15 mouse cellular contexts compared by ENCODE assay signal in genomic region chr7:96445771-96446170, GRCm38 (mm10).
A peak's percentile ranks its signal among the peaks of the same experiment; 100 is the strongest.
DNase-seq lines count a peak whose midpoint lies in the region.
"Had no signal": no experiment of that assay in that cellular context is flagged by ENCODE, and none has a peak within 500 bp of the region (broad histone marks: within the 10 kb centered on the region; RNA-seq: fewer than 3 reads in every experiment).

No protein-coding gene starts in this region.

- intact Hi-C loops in left cerebral cortex, postnatal 25 days (cut with DNase I), result loop anchor here (5.0 kb wide), 1 partner anchor 38 kb away; no protein-coding TSS in a partner anchor

- peak; percentile 18 for DNase-seq in layer of hippocampus, adult 11-12 months (ENCODE audit: low spot score)
- DNase-seq in layer of hippocampus, postnatal 10 days (ENCODE audit: low spot score in 2 of 2), result no peak
- DNase-seq in left cerebral cortex, postnatal 25 days (ENCODE audit: low spot score in 2 of 2), result peak; percentile 39 to 76
- no peak for DNase-seq in left cerebral cortex, adult 11 months (ENCODE audit: low spot score)
- peak; percentile 41 to 59 for DNase-seq in right cerebral cortex, adult 2 months (ENCODE audit: low spot score in 2 of 2)
- no peak for DNase-seq in right cerebral cortex, postnatal 10 days (ENCODE audit: low spot score in 2 of 2)
- no peak for DNase-seq in adrenal gland, postnatal 36 days
- DNase-seq: adrenal gland, postnatal 14 days; cerebellum, adult 18-20 months; gastrocnemius, postnatal 10 days; heart, postnatal 10 days; kidney, adult 9 months; kidney, postnatal 10 days; midbrain, embryonic 14.5 days; thymus, postnatal 25 days had no signal

Comparison
In these comparisons a context has a peak if more than half of its experiments do, and no peak if none do; other contexts are left out.
1. DNase-seq: peak in layer of hippocampus, adult 11-12 months (single experiment), left cerebral cortex, postnatal 25 days (2 of 2) and right cerebral cortex, adult 2 months (2 of 2); none in layer of hippocampus, postnatal 10 days (0 of 2), left cerebral cortex, adult 11 months (single experiment), right cerebral cortex, postnatal 10 days (0 of 2) and adrenal gland, postnatal 36 days (0 of 2).